Mouse (Mus musculus): ENCODE results near the gene Cdca4.
"Not testable (repeated sequence)": the region's sequence is repeated elsewhere in the genome, so short reads cannot be mapped to it uniquely, and the experiment has no call there.

Cdca4 gene

DNA sequence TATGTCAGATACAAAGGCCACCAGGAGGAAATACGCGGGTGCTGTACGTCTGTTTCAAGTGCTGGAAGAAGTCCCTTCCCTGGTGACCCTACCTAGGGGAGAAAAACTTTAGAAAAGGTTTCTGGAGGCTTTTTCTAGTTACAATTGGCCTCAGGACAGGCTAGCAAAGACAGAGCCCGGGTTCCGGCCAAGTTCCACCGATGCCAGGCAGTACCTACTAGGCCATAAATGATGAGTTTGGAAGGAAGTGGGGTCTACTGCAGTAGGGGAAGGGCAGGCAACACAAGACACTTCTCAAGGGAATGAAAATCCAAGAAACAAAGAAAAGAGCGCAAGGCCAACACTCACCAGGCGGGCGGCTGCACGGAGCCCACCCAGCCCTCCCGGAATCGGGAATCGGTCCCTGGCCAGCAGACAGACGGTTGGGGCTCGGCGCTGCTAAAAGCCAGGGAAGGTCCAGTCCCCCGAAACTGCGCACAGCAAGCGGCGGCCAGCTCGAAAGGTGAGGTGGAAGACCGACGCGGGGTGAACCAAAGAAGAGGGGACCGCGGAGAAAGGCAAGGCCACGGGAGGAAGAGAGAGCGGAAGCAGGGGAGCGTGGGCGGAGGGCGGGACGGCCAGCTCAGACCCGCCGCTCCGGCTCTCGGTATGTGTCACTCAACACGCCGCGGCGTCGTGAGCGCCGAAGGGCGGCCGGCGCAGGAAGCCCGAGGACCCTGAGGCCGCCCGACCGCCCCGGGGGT is 551 bp downstream of the Cdca4 start:
- CTCF ChIA-PET: no interaction called here

DNA sequence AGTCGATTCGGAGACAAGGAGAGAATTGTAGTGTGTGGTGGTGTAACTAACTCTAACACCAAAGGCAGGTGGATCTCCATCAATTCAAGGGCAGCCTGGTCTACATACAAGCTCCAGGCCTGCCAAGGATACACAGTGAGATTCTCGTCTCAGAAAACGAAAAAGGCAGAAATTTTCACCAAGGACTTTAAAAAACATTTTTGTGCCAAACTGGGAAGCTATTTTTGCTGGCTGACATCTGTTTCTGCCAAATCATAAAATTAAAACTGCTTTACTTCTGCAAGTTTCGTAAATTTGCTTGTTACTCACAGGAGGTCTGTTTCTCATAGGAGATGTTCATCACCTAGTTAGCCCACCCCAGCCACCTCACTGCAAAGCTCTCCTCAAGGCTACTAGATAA is 3.3 kb downstream of the Cdca4 start:
- CTCF ChIA-PET: interaction anchor here (1.6 kb wide), 1 partner anchor 46 kb away, joined by 3 read pairs; no protein-coding TSS in a partner anchor

DNA sequence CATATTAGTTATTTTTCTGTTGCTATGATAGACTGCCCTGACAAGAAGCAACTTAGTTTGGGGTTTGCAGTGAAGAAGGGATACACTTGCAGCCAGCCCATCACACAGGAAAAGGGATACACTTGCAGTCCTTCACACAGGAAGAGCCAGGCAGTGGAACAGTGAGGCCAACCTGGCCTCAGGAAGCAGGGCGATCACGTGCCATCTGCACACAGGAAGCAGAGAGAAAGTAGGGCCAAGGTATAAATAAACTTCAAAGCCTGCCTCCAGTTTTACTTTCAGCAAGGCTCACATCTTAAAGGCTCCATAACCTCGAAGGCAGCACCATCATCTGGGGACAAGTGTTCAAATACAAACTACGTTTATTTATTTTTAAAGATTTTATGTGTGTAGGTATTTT is 6.0 kb downstream of the Cdca4 start:
- CTCF ChIA-PET: no interaction called here

DNA sequence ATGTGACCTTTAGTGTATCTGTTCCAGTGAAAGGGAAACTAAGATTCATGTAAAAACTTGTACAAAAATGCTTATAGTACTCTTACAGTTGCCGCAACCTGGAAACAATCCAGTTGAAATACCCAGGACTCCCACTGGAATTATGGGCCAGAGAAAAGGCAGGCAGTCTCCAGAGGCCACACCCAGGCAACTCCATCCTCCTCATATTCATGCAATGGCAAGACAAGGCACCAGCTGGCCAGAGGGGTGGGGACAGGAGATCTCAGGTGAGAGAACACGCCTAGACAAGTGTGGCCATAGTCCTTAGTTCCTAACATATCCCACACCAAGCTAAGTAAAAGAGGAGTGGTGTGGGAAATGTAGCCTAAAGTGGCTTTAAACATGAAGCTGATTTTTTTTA is 6.5 kb downstream of the Cdca4 start:
- CTCF ChIA-PET: no interaction called here

DNA sequence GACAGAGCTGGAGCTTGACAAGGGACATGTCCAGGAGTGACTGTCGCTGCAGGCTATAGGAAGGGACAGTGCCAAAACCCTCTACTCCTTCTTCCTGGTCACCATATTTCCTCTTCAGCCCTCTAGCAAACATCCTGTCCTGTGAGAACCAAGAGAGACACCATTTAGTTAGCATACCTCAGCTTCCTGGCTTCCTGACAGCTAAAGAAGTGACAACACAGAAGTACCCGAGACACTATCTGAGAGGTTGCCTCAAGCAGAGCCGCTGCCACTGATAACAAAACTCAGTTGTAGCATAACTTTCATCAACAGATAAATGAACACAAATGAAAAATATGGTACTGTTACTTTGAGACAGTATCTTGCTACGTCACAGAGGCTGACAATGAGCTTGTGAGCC is 7.2 kb downstream of the Cdca4 start:
- CTCF ChIA-PET: no interaction called here

DNA sequence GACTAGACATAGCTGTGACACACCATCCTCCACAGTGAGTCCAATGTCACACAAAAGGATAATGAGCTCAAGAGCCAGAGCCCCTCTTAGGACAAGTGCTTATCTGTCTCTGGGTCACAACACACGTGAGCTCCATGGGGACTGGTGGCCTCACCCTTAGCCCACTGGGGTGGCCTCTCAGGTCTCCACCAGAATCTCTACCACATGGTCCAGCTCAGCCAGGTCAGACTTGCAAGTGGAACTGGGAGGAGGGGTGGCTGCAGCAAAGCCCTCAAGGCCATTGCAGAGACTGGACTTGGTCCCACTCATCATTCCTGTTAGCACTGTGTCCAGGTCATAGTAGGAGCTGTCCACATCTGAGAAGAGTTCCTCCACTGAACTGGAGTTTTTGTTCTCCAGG is 8.0 kb downstream of the Cdca4 start:
- CTCF ChIA-PET: interaction anchor here (1.4 kb wide), 1 partner anchor 10 kb away, joined by 3 read pairs; no protein-coding TSS in a partner anchor

DNA sequence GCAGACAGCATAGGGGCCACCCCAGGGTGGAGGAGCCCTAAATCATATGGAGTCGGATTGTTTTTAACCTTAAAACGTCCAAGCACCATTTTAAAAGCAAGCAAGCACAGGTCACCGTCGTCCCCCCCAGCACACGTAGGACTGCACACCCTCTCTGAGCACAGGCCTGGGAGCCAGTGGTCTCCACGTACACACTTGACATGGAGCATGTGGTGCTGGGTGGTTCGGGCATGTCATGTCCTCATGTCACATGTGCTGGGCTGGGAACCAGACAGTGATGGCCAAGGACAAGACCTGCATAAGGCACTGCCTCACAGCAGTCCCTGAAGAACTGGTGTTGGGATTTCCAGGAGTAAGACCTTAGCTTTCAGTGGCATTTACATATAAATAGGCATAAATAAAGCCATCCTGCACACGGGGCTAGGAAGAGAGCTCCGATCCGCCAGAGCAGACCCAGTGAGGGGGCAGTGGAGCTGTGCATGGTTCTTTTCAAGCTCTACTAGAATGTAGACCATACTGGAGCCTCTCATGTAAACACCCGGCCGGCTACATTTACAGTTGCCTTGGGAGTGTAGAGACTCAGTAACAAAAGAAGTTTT is 8.7 kb downstream of the Cdca4 start:
- CTCF ChIA-PET: interaction anchor here (1.4 kb wide), 1 partner anchor 10 kb away, joined by 3 read pairs; no protein-coding TSS in a partner anchor

DNA sequence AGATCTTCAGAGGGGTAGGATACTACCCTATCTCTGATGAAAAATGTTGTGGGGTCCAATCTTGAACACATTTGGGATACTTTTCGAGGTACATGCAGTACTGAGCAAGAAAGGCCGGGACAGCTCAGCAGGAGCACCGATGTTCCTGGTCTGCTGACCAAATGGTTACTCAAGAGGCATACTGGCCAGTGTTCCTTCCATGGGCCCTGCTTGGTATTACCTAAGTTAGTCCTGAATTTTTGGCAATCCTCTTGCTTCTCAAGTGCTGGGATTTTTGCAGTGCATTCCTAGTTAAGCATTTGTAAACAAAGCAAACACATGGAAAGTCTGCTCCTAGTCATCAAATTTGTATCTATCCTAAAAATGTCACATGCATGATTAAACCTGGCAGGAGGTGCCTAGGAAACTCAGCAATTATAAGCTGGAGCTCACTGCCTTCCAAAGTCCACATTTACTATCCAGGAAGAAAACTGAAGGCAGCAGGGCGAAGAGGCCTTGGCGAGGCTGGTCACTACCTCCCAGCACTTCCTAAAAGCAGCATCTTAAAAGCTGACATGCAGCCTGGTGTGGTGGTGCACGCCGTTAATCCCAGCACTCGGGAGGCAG is 10.1 kb downstream of the Cdca4 start:
- CTCF ChIA-PET: no interaction called here

DNA sequence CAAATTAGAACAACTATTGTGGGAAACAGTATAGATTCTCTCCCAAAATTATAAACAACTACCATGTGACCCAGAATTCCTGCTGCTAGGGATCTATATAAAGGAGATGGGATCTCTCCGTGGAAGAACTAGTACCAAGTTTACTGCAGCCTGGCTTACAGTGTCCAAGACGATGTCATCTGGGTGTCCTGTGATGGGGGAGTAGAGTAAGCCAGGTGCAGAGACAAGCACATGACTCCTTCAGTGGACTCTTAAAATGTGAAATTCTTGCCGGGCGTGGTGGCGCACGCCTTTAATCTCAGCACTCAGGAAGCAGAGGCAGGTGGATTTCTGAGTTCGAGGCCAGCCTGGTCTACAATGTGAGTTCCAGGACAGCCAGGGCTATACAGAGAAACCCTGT is 12.4 kb downstream of the Cdca4 start:
- CTCF ChIA-PET: not testable (repeated sequence)

DNA sequence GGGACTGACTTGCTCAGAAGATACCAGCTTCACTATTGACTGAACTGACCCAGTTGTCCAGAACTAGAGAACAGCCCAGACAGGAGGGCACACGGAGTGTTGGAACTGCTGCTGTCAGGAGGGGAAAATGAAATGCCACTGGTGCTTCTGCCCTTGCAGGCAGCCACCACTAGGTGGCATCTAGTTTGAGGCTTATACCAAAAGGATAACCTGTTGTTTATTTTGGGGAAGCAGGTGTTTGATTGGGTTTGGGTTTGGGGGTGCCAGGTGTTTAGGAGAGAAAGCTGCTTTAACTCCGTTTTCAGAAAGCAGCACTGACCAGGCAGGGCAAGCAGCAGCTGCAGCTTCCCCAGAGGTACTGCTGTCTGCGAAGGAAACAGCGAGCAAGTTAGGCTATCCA is 12.9 kb downstream of the Cdca4 start:
- CTCF ChIA-PET: no interaction called here

DNA sequence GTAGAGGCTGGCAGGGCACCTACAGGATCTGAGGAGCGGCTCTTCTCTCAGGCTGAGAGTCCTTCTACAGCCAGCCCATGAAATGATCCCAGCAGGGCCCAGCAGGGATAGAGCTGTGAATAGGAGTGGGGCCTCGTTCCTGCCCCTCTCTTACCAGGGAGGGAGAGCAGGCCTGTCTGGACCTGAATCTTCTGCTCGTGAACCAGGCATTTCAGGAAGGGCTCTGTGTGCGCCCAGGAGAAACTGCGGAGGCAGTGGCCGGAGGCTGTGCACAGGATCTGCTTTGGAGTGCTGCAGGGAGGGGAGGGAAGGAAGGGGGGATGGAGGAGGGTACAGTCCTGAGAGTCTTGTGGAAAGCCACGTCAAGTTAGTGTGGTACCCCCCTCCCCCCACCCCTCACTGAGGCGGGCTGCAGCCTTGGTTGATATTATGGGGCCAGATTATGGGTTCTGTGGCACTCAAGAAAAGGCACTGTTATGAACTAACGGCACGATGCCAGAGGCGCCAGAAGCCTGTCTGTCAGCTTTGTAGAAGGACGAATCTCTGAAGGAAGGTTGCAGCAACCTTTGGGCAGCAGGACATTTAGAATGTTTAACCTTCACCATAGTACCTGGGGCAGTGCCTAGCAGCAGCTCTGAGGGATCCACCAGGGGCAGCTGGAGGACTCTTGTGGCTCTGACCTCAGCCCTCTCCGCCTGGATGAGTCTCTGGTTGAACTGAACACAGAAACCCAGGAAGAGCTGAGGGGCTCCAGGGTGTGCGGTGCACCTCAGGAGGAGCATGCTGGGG is 14.3 kb downstream of the Cdca4 start:
- CTCF ChIA-PET: no interaction called here

DNA sequence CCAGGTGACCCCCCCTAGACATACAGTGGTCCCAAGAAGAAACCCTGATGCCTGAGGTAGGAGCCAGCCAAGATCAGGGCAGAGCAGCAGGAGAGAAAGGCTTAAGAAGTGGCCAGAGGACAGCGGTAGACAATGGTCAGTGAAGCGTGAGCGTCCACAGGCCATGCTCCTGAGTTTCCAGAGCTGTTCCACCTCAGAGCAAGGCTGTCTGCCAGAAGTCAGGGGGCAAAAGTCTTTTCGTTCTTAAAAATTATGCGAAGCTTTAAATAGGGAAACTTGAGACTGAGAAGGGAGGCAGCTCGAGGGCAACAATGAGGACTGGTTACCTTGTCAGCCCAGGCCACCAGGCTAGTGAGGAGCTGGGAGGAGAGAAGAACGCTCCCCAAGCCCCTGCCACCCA is 15.9 kb downstream of the Cdca4 start:
- CTCF ChIA-PET: no interaction called here

DNA sequence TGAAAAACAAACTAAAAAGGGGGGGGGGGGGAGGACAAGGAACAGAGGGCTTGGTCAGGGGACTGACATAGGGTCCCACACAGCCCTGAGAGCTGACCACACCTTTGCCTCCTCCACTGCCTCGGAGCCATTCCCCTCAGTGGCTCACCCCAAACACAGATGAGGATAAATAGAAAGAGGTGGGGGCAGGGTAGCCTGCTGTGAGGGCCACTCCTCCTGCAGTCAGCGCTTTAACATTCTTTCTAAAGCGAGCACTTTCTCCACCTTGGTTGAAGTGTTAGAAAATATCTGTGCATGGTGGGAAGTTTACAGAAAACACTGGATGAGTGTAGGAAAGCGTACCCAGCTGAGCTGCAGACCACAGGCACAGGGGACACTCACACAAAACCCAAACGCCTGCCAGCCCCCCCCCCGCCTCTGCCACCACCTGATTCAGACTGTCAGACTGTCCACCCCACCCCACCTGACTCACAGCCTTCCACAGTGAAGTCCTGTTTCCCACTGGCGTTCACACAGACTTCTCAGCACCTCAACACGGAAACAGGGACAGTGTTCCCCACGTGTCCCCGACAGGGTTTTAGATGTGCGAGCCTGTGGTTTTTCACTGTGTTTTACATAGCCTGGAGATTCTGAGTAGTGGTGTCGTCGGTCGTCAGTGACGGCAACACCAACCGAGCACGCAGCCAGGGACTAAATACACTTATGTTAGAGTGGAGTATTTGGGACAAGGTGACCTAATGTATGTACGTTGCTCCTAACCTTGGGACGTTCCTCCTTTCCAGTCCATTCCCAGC is 18.9 kb downstream of the Cdca4 start:
- CTCF ChIA-PET: interaction anchor here (0.5 to 1.1 kb wide), 3 partner anchors 10 to 55 kb away, joined by 3 to 7 read pairs (median 3); no protein-coding TSS in a partner anchor

DNA sequence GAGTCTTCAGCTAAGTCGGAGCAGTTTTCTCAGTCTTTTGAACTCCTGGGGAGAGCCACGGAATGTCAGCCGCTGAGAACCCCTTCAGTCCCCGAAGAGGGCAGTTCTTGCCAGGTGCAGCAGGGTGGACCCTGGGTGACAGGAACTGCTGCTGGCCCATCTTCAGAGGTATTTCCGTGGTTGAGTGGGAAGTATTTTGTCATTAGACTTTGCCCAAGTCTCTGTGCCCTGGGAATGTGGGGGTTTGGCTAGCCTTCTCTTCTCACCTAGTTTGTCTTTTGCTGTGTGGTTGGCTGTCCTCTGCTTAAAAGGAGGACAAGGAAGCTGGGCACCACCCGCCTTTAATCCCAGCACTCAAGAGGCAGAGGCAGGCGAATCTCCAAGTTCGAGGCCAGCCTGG is 19.6 kb downstream of the Cdca4 start:
- CTCF ChIA-PET: interaction anchor here (1.0 kb wide), 1 partner anchor 14 kb away, joined by 3 read pairs; no protein-coding TSS in a partner anchor

DNA sequence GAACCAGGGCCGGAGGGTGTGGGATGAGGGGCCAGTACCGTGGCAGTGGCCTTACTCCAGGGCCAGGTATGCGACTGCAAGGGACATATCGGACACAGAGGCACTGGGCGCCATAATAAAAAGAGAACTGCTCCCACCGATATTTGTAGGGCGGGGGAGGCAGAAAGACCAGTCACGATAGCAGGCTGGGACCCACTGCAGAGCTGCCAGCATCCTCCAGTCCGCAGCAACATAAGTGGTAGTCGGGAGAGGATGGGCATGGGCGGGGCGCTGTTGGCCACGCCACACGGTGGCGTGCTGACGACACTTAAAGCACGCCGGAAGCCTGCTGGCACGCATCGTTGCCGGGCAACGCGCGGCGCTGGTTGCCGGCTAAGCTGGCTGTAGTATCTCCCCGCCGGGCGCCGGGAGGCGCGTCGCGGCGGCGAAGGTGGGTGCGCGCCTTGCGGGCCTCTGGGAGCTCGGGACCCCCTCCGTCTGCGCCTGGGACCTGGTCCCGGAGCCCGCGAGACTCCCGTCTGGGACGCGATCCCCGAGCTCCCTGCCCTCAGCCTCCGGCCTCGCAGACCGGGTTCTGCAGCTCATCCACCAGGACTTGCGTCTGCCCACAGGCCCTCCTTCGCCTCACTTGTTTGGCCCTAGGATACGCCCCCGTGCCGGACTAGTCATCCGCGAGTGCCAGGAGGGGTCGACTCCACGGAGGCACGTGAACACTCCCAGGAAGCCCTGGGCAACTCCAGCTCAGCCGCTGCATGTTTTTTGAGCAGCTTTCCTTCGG is 20.4 kb downstream of the Cdca4 start, which contains the start of gene Clba1:
Gene Clba1, plus strand, starts transcription at position 351 of the 778 bp plus-strand sequence.
- CTCF ChIA-PET: interaction anchor here (0.5 to 0.6 kb wide), 2 partner anchors 32 to 341 kb away, joined by 4 to 15 read pairs; no protein-coding TSS in a partner anchor

DNA sequence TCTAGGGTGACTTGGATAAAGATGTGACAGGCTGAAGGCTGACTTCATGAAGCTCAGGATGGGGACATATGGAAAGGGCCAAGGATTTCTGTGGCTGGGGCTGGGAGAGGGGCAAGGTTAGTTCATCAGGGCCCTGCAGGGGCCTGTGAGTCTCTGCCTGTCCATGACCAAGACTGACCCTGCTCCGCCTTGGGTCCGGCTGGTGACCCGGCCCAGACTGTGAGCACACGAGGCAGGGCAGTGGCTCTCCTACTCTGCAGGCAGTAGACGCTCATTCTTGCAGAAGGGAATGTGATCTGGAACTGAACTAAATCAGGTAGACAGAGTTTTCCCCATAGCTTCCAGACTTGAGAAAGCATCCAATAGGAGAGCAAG is 21.0 kb downstream of the Cdca4 start:
- CTCF ChIA-PET: interaction anchor here (0.6 to 1.2 kb wide), 2 partner anchors 33 to 61 kb away, joined by 3 to 4 read pairs; no protein-coding TSS in a partner anchor

DNA sequence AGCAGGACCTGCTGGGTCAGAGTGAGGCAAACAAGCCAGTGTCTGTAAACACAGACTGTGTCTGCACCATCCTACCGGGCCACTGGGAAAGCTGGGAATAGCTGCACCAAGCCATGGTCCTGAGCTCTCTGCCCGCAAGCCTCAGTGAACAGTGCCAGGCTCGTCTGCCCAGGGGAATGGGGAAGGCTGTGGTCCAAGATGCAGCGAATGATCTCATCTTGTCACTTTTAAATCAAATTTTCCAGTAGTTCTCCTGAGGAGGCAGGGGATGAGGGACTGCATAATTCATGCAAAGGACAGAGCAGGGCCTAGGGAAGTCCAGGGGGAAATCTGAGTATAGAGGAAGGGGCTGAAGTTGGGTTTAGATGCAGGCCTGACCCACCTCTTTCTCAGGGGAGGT is 21.4 kb downstream of the Cdca4 start:
- CTCF ChIA-PET: interaction anchor here (0.6 to 1.2 kb wide), 2 partner anchors 33 to 60 kb away, joined by 3 to 4 read pairs; no protein-coding TSS in a partner anchor

DNA sequence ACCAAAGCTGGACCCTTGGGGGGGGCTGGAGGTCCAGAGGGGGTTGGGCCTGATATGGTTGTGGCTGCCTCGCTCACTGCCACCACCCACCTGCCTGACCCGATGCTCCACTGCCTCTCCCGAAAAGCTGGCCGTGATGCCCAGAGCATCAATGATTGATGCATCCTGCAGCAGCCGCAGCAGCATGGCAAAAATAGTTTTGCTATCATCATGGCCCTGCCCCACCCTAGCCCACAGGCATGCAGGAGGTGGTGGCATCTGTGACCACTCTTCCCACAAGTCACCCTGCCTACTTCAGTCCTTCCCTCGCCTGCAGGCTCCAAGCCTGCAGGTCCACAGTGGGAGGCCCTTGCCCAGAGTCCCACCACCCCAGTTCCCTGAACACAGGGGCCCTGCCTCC is 23.2 kb downstream of the Cdca4 start:
- CTCF ChIA-PET: no interaction called here

DNA sequence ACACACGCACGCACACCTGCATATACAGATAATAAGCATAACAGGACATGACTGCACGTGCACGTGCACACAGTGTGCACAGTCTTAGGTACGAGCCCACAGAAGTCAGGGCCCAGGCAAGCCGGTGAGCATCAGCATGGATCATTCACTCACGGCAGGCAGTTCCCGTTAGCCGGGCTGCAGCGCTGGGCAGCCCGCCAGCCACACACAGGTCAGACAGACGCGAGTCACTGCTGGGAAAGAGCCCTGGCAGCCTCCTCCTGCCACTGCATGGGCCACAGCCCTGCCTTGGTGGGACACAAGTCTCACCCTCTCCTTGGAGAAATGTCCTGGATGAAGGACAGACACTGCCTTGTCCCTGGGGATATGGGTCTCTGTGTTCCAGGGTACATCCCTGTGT is 25.2 kb downstream of the Cdca4 start:
- CTCF ChIA-PET: interaction anchor here (0.5 kb wide), 1 partner anchor 186 kb away, joined by 4 read pairs; no protein-coding TSS in a partner anchor

DNA sequence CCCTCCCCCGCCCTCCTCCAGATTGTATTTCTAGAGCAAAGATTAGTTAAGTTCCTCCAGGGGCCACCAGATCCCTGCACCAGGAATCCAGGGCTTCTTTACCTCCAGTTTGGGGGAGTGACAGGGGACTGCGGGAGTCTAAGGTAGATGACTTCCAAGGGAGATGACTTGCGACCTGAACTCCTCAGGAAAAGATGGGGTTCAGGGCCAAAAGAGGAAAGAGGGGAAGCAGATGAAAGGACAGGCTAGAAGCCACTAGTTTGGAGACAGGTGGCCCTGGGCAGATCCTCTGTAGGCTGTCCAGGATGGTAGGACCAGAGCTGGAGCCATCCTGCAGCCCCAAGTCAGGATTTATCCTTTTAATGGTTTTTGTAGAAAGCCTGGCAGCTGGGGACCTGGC is 26.3 kb downstream of the Cdca4 start:
- CTCF ChIA-PET: no interaction called here

Data from spleen, embryonic (tissue).